Mouse (Mus musculus) layer of hippocampus, adult 2 months (tissue): ENCODE measurements around the gene Wipi1. TPM values are rescaled to one million over a fixed set of nuclear protein-coding genes. Genes with fewer than 3 reads are reported as not detected.

Experiments
- DNase-seq, 2 experiments: peaks; one replicate each; pipeline ENCODE4 v3.0.0; 2022; ENCODE audit warnings: low spot score in 2 of 2
- H3K27ac ChIP-seq: fragments of 200-600 bp; 2 replicates; pipeline ENCODE4 v1.8.1; 2022
- H3K4me3 ChIP-seq: fragments of 200-600 bp; 2 replicates; pipeline ENCODE4 v1.8.1; 2022; ENCODE audit warnings: mild to moderate bottlenecking
- CTCF ChIP-seq: fragments of 200-600 bp; conservative IDR thresholded peaks from 2 replicates; pipeline ENCODE4 v1.8.1; 2022; ENCODE audit warnings: antibody characterized with exemption, mild to moderate bottlenecking, moderate library complexity
- total RNA-seq, 2 experiments: library from RNA; stranded (reverse); gene quantifications; 2 replicates each; pipeline ENCODE4 v1.2.3; 2021

The Wipi1 gene
- total RNA-seq, 2 experiments from 2014 or later = 21.6 to 22.2 TPM

GRCm38 (mm10) chr11:109561445-109561844 lies 50.3 kb downstream of the Wipi1 start:
- TF ChIP-seq CTCF = no peak

GRCm38 (mm10) chr11:109560793-109561257 lies 50.9 kb downstream of the Wipi1 start:
- no peak for DNase-seq

More at GRCm38 (mm10) chr11:109561445-109561844, 50.3 kb downstream of the Wipi1 start:
- Histone ChIP-seq H3K4me3 (no peak overlapping the region), H3K27ac (no peak overlapping the region)
- no peak for DNase-seq

DNA sequence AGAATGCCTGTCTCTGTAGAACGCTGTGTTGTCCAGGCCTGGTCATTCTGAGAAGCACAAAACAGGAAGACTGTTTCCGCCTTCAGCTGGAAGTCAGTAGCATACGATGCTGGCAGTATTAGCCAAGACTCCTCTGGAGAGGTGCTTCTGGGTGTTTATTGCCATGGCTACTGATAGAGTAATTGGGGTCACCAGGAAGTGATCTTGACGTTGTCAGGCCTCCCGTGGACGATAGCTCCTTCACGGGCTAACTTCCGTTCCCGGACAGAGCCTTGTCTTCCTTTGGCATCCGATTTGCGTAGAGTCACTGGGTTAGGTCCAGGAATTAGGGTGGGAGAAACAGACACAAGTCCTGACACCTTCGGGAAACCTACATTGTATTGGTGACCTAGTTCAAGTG lies 52.5 kb downstream of the Wipi1 start:
- Histone ChIP-seq H3K27ac (no peak overlapping the region), H3K4me3 (no peak overlapping the region)
- no peak for TF ChIP-seq CTCF
- DNase-seq = no peak

More at GRCm38 (mm10) chr11:109560793-109561257, 50.9 kb downstream of the Wipi1 start:
- TF ChIP-seq CTCF = peak; percentile 73
- Histone ChIP-seq H3K27ac (no peak overlapping the region), H3K4me3 (no peak overlapping the region)

DNA sequence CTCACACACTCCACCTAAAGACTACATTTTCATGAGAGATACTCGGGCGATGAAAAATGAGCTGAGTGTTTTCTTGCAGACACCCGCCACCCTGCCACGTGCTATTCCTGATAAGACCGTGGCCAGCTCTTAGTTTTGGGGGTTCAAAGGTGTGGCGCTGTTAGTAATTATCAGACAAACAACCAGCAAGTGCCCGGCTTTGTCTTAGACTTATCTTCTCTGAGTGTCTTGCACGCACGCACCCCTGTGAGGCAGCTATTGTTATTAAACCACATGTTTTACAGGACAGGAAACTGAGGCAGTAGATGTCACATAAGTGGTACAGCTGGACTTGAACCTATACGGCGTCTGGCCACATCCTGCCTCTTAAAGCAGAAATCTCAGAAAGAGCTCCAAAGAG lies 54.3 kb downstream of the Wipi1 start:
- no peak for DNase-seq
- TF ChIP-seq CTCF = no peak
- Histone ChIP-seq H3K27ac (no peak overlapping the region), H3K4me3 (no peak overlapping the region)

- no peak for DNase-seq
- TF ChIP-seq CTCF = no peak
- Histone ChIP-seq H3K27ac (no peak overlapping the region), H3K4me3 (no peak overlapping the region)
Measured at GRCm38 (mm10) chr11:109556130-109556529, 55.6 kb downstream of the Wipi1 start.

DNA sequence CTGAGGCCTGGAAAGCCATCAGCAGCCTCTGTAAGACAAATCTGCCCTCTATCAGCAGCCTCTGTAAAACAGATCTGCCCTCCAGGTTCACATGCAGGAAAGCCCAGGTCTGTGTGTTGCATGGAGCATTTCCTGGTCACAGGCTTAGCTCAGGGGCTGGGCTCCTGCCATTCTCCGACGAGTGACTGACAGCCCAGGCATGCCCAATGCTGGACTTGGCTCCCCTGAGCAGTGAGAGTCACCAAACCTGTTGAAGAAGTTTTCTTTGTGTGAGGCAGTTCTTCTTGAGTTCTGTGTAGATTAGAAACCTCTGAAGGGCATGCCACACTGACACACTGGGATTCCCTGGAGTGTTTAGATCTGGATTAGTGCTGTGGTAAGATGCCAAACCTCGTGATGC lies 57.3 kb downstream of the Wipi1 start:
- Histone ChIP-seq H3K27ac (no peak overlapping the region), H3K4me3 (no peak overlapping the region)
- no peak for TF ChIP-seq CTCF
- DNase-seq = no peak

DNA sequence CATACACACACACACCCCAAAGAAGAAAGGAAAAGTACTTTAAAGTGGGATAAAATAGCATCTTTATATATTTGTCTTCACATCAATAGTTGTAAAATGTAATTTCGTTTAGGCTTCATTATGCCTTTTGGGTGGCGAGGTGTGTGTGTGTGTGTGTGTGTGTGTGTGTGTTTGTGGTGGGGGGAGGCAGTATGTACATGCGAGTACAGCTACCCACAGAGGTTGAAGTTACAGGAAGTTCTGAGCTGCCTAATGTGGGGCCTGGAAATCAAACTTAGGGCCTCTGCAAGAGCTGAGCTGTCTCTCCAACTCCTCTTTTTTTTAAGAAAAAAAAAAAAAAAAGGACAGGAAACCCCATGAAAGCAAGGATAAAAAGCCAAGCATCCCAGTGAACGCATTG lies 57.8 kb downstream of the Wipi1 start:
- no peak for TF ChIP-seq CTCF
- no peak for DNase-seq

DNA sequence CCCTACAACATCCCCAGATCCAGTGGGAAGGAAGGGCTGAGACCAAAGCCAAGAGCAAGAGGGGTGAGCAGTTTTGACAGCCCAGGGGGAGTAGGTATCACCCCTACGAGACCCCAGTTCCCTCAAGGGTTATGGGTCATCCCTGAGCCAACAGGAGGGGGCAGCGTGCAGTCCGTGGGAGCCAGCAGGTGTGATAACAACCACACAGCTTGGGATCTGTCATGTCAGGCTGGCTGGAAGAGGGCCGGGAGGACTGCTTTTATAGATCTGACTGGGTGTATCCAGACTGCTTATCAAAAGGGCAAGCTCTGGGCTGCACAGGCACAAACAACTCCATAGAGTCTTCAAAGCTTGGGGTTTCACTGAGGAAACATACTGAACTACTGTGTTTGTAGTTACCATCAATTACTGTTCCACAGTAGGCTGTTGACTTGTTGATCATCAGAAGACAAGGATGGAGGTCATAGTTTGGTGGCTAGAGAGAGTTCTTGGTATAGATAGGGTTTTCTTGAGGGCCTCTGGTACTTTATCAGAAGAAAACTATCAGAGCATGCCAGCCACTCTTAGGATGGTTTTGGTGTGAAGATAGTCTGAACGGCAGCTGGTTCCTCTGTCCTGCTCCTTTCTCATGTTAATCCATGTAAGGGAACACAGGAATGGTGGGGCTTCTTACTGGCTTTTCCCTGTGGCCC lies 62.0 kb downstream of the Wipi1 start:
- DNase-seq = no peak
- H3K4me3 ChIP-seq = no peak overlapping the region
- H3K27ac ChIP-seq = no peak overlapping the region
- no peak for TF ChIP-seq CTCF

More for the DNA sequence above, 57.8 kb downstream of the Wipi1 start:
- Histone ChIP-seq H3K4me3 (no peak overlapping the region), H3K27ac (no peak overlapping the region)

DNA sequence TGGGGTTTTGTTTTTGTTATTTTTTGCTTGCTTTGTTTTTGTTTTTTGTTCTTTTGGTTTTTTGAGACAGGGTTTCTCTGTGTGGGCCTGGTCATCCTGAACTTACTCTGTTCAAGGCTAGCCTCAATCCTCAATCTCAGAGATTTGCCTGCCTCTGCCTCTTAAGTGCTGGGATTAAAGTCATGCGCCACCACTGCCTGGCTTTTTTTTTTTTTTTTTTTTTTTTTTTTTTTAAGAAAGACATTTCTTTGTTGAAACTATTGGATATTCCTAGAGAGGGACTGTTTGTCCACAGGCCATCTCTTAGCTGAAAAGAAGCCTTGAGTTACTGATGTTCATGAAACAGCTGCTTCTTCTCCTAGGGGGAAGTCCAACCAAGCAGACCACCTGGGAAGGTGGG lies 64.1 kb downstream of the Wipi1 start:
- H3K4me3 ChIP-seq = no peak overlapping the region
- TF ChIP-seq CTCF = no peak
- no peak overlapping the region for H3K27ac ChIP-seq
- no peak for DNase-seq

GRCm38 (mm10) chr11:109546305-109547001 lies 65.3 kb downstream of the Wipi1 start:
- no peak for DNase-seq
- Histone ChIP-seq H3K4me3 (no peak overlapping the region), H3K27ac (no peak overlapping the region)
- no peak for TF ChIP-seq CTCF

- TF ChIP-seq CTCF = no peak
- Histone ChIP-seq H3K4me3 (no peak overlapping the region), H3K27ac (no peak overlapping the region)
- DNase-seq = no peak
Measured at GRCm38 (mm10) chr11:109545700-109546143, 66.0 kb downstream of the Wipi1 start.

GRCm38 (mm10) chr11:109545265-109545664 lies 66.5 kb downstream of the Wipi1 start:
- Histone ChIP-seq H3K4me3 (no peak overlapping the region), H3K27ac (no peak overlapping the region)
- no peak for TF ChIP-seq CTCF
- no peak for DNase-seq

DNA sequence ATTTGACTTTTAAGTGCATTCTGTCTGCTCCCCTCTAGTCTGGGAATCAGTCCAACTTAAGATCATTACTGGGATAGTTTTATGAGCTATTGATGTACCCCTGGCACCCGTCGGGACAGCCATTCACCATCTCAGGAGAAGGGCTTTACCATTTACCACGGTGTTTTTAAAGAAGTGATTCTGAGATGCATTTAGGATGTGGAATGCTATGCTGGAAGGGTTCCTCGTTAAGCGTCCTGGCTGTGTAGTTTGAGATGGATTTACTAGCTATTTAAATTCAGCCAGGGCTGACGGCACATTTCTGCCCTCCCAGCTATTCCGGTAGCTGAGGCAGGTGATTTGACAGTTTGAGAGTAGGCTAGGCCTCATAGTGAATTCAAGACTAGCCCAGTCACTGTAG lies 67.3 kb downstream of the Wipi1 start:
- DNase-seq = no peak
- H3K27ac ChIP-seq = no peak overlapping the region
- H3K4me3 ChIP-seq = no peak overlapping the region
- no peak for TF ChIP-seq CTCF

DNA sequence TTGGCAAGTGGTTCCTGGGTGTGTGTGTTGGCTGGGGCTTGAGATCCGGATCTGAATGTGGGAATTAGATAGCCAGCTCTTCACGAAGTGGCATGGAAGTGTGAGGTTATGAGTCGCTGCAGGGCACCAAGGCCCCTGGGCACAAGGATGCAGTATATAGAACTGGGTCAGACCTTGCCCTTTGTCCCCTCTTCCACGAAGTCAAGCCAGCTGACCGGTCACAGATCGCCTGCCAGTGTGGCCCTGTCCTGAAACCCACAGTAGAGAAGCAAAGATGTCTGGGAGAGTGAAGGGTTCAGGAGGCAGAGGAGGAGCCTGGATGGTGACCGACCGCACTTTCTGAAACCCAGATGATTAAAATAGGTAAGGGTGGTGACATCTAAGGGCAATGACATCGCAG lies 68.3 kb downstream of the Wipi1 start:
- Histone ChIP-seq H3K4me3 (no peak overlapping the region), H3K27ac (no peak overlapping the region)
- TF ChIP-seq CTCF = no peak
- DNase-seq = no peak
